Mouse (Mus musculus) olfactory bulb, adult 2 months (tissue): ENCODE data around the gene Kcnh1.

Source experiments
- CTCF ChIP-seq: fragments of 200-500 bp; IDR thresholded peaks from 2 replicates; pipeline ENCODE4 v1.5.1; 2012; ENCODE audit warnings: low read depth, mild to moderate bottlenecking, low read length, moderate library complexity; ENCODE audit not compliant: insufficient read depth
- POLR2A ChIP-seq: fragments of 200-500 bp; IDR thresholded peaks from 2 replicates; pipeline ENCODE4 v1.6.1; 2012; ENCODE audit warnings: mild to moderate bottlenecking, low read depth, low read length, moderate library complexity; ENCODE audit not compliant: insufficient read depth

DNA sequence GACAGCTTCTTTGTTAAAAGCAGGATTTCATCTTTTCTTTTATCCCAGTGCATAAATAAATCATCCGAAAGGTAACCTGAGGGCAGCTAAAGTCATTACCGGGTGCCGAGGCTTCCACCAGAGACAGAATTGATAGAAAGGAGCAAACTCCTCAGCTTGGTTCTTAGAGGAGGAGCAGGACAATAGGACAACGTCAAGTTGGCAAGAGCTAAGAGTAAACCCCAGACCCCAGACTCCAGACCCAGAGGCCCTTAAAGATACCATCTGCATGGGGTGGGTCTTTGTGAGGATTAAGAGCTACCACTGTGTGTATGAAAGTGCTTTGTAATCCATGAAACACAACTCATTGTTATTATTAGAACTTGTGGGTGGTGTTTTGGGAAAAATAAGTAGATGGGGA, 121.9 kb downstream of the Kcnh1 start:
- TF ChIP-seq CTCF (no peak), POLR2A (no peak)
